Mouse (Mus musculus) bone marrow, adult 2 months (tissue): ENCODE results near the gene Sfxn4.

Experiments
- CTCF ChIP-seq: fragments of 200-500 bp; IDR thresholded peaks from 2 replicates; pipeline ENCODE4 v1.5.1; 2011; ENCODE audit warnings: low read length, control low read depth; ENCODE audit not compliant: control insufficient read depth, insufficient read depth
- POLR2A ChIP-seq: fragments of 200-500 bp; IDR thresholded peaks from 2 replicates; pipeline ENCODE4 v1.6.1; 2011; ENCODE audit warnings: low read depth, mild to moderate bottlenecking, control low read depth, low read length, borderline replicate concordance; ENCODE audit not compliant: control insufficient read depth

DNA sequence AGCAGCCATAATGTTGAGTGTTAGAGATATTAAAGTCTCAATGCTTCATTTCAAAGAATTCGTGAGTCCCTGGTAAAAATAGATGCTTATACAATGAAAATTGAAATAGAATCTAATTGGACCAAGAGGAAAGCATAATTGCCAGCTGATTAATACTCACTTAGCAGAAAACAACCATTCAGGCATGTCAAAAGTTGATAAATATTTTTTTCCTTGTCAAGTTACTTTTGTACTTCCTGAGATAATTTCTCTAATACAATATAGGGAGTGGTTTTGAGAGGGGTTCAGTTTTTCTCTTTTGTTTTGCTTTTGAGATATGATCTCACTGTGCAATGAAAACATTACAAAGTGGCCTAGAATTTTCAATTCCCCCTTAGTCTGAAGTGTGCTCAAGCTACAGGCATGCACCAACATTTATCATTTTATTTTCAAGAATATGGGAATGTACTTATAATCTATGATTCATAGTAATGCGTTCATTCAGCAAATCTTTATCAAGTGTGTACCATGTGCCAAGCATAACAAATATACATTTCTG lies 68.0 kb downstream of the Sfxn4 start:
- TF ChIP-seq CTCF (no peak), POLR2A (no peak)
